20 mouse cellular contexts compared by ENCODE assay signal in genomic region chr17:83086703-83087102, GRCm38 (mm10).
A peak's percentile ranks its signal among the peaks of the same experiment; 100 is the strongest.
DNase-seq lines count a peak whose midpoint lies in the region; ATAC-seq and TF ChIP-seq lines count a peak whose summit lies in the region.
"Had no signal": no experiment of that assay in that cellular context is flagged by ENCODE, and none has a peak within 500 bp of the region (broad histone marks: within the 10 kb centered on the region; RNA-seq: fewer than 3 reads in every experiment).

No protein-coding gene starts in this region.

- H3K9ac ChIP-seq in kidney, postnatal 0 days (ENCODE audit: low read depth, low read length): no peak overlapping the region
- no peak overlapping the region for H3K9ac ChIP-seq in kidney, embryonic 16.5 days (replicated peaks; ENCODE audit: low read length)
- H3K9ac ChIP-seq in midbrain, postnatal 0 days (replicated peaks; ENCODE audit: low read length, poor library complexity, severe bottlenecking): no peak overlapping the region
- no peak overlapping the region for H3K9ac ChIP-seq in midbrain, embryonic 14.5 days (replicated peaks; ENCODE audit: low read length)
- H3K9ac ChIP-seq: embryonic facial prominence, embryonic 13.5 days; hindbrain, embryonic 12.5 days; liver, embryonic 15.5 days; neural tube, embryonic 13.5 days had no signal

- peak; percentile 39; the same call in 1 of the 2 replicates for TF ChIP-seq CTCF in kidney, postnatal 0 days (IDR thresholded peaks at IDR 0.05; ENCODE audit: low read depth)
- TF ChIP-seq CTCF in midbrain, postnatal 0 days (IDR thresholded peaks at IDR 0.05): peak; percentile 43

- H3K27ac ChIP-seq in kidney, postnatal 0 days: no peak overlapping the region
- no peak overlapping the region for H3K27ac ChIP-seq in kidney, embryonic 16.5 days (ENCODE audit: low read length)
- no peak overlapping the region for H3K27ac ChIP-seq in midbrain, postnatal 0 days (ENCODE audit: low read depth, low read length)
- no peak overlapping the region for H3K27ac ChIP-seq in midbrain, embryonic 14.5 days (replicated peaks; ENCODE audit: low read depth, low read length)
- H3K27ac ChIP-seq: embryonic facial prominence, embryonic 13.5 days; hindbrain, embryonic 12.5 days; liver, embryonic 15.5 days; midbrain, embryonic 10.5 days; neural tube, embryonic 13.5 days had no signal

- H3K36me3 ChIP-seq in kidney, postnatal 0 days (ENCODE audit: insufficient read depth, low read length): no peaks in the 10 kb centered on the region
- no peaks in the 10 kb centered on the region for H3K36me3 ChIP-seq in kidney, embryonic 16.5 days (ENCODE audit: insufficient read depth, low read length)
- H3K36me3 ChIP-seq in midbrain, postnatal 0 days (ENCODE audit: insufficient read depth, low read length): no peaks in the 10 kb centered on the region
- H3K36me3 ChIP-seq in midbrain, embryonic 14.5 days (ENCODE audit: control insufficient read depth, insufficient read depth, low read length): no peaks in the 10 kb centered on the region
- H3K36me3 ChIP-seq in splenic B cell, adult 2 months (ENCODE audit: control insufficient read depth, insufficient read depth, low read length, poor library complexity, severe bottlenecking): no peaks in the 10 kb centered on the region
- H3K36me3 ChIP-seq: embryonic facial prominence, embryonic 13.5 days; hindbrain, embryonic 12.5 days; liver, embryonic 15.5 days; midbrain, embryonic 10.5 days; neural tube, embryonic 13.5 days had no signal

- no peak overlapping the region for H3K4me2 ChIP-seq in kidney, postnatal 0 days (ENCODE audit: low read length)
- no peak overlapping the region for H3K4me2 ChIP-seq in kidney, embryonic 16.5 days (replicated peaks; ENCODE audit: low read depth, low read length)
- H3K4me2 ChIP-seq in midbrain, postnatal 0 days (ENCODE audit: low read depth, low read length, poor library complexity, severe bottlenecking): no peak overlapping the region
- no peak overlapping the region for H3K4me2 ChIP-seq in midbrain, embryonic 14.5 days (ENCODE audit: low read length)
- H3K4me2 ChIP-seq: embryonic facial prominence, embryonic 13.5 days; hindbrain, embryonic 12.5 days; liver, embryonic 15.5 days; neural tube, embryonic 13.5 days had no signal

- H3K9me3 ChIP-seq in kidney, postnatal 0 days (replicated peaks; ENCODE audit: low read length): no peaks in the 10 kb centered on the region
- H3K9me3 ChIP-seq in kidney, embryonic 16.5 days (ENCODE audit: low read length): peaks cover 3% of the 10 kb centered on the region; the same call in 1 of the 2 replicates
- no peaks in the 10 kb centered on the region for H3K9me3 ChIP-seq in midbrain, postnatal 0 days (ENCODE audit: low read length)
- H3K9me3 ChIP-seq in midbrain, embryonic 14.5 days (ENCODE audit: control insufficient read depth, low read length): no peaks in the 10 kb centered on the region
- H3K9me3 ChIP-seq: embryonic facial prominence, embryonic 13.5 days; hindbrain, embryonic 12.5 days; midbrain, embryonic 10.5 days; neural tube, embryonic 13.5 days had no signal

- no peak for ATAC-seq in CD4-positive, CD25-positive, alpha-beta regulatory T cell, adult 4 months
- no peak for ATAC-seq in kidney, postnatal 0 days (replicated peaks; ENCODE audit: low FRiP score, low read depth)
- no peak for ATAC-seq in kidney, embryonic 16.5 days (ENCODE audit: low FRiP score, low TSS enrichment)
- no peak for ATAC-seq in midbrain, postnatal 0 days (ENCODE audit: low FRiP score)
- no peak for ATAC-seq in midbrain, embryonic 14.5 days (ENCODE audit: low FRiP score, low TSS enrichment)

- WGBS in kidney, postnatal 0 days: 74% methylated on average over 2 of the region's 2 CpGs
- 72% methylated on average over 2 of the region's 2 CpGs for WGBS in kidney, embryonic 16.5 days
- WGBS in midbrain, postnatal 0 days: 86% methylated on average over 2 of the region's 2 CpGs
- 73% methylated on average over 2 of the region's 2 CpGs for WGBS in midbrain, embryonic 14.5 days

- no peaks in the 10 kb centered on the region for H3K27me3 ChIP-seq in kidney, postnatal 0 days (ENCODE audit: insufficient read depth, low read length)
- no peaks in the 10 kb centered on the region for H3K27me3 ChIP-seq in kidney, embryonic 16.5 days (ENCODE audit: insufficient read depth, low read length)
- no peaks in the 10 kb centered on the region for H3K27me3 ChIP-seq in midbrain, postnatal 0 days (ENCODE audit: insufficient read depth, low read length)
- H3K27me3 ChIP-seq in midbrain, embryonic 14.5 days (ENCODE audit: control insufficient read depth, insufficient read depth, low read length): no peaks in the 10 kb centered on the region
- no peaks in the 10 kb centered on the region for H3K27me3 ChIP-seq in splenic B cell, adult 2 months (ENCODE audit: control insufficient read depth, insufficient read depth, low read length, poor library complexity, severe bottlenecking)
- H3K27me3 ChIP-seq: liver, embryonic 15.5 days; neural tube, embryonic 13.5 days had no signal

- H3K4me1 ChIP-seq in kidney, postnatal 0 days (replicated peaks; ENCODE audit: insufficient read depth, low read length): peaks cover 10% of the 10 kb centered on the region; the same call in 1 of the 2 replicates
- H3K4me1 ChIP-seq in kidney, embryonic 16.5 days (ENCODE audit: insufficient read depth, low read length): peaks cover 15% of the 10 kb centered on the region
- no peaks in the 10 kb centered on the region; the same call in 1 of the 2 replicates for H3K4me1 ChIP-seq in midbrain, postnatal 0 days (ENCODE audit: insufficient read depth, low read length)
- no peaks in the 10 kb centered on the region for H3K4me1 ChIP-seq in midbrain, embryonic 14.5 days (ENCODE audit: control insufficient read depth, insufficient read depth, low read length)
- H3K4me1 ChIP-seq: liver, embryonic 15.5 days; midbrain, embryonic 10.5 days had no signal

- peak; percentile 3 for DNase-seq in CD4-positive, CD25-positive, alpha-beta regulatory T cell, adult 2 months (ENCODE audit: low read depth, low spot score)
- no peak for DNase-seq in kidney, postnatal 0 days (ENCODE audit: low spot score)
- no peak for DNase-seq in midbrain, postnatal 0 days (ENCODE audit: low spot score)
- DNase-seq in midbrain, embryonic 14.5 days: no peak
- peak; percentile 10 for DNase-seq in splenic B cell, adult 2 months (ENCODE audit: low read depth, low spot score)
- DNase-seq in right cerebral cortex, postnatal 14 days: no peak
- DNase-seq: adrenal gland, postnatal 10 days; cerebellum, adult 2 months; gastrocnemius, postnatal 14 days; kidney, adult 18-20 months; kidney, postnatal 4 days; layer of hippocampus, postnatal 36 days; lung, postnatal 4 days had no signal

- H3K4me3 ChIP-seq in kidney, postnatal 0 days (replicated peaks; ENCODE audit: low read depth, low read length): no peak overlapping the region
- H3K4me3 ChIP-seq in kidney, embryonic 16.5 days (ENCODE audit: low read length): no peak overlapping the region
- H3K4me3 ChIP-seq in midbrain, postnatal 0 days (ENCODE audit: low read depth, low read length): no peak overlapping the region
- H3K4me3 ChIP-seq in midbrain, embryonic 14.5 days (replicated peaks; ENCODE audit: low read depth, low read length): no peak overlapping the region
- H3K4me3 ChIP-seq: embryonic facial prominence, embryonic 13.5 days; hindbrain, embryonic 12.5 days; liver, embryonic 15.5 days; midbrain, embryonic 10.5 days; neural tube, embryonic 13.5 days had no signal

Comparison
In these comparisons a context has a peak if more than half of its experiments do, and no peak if none do; other contexts are left out.
1. DNase-seq: peak in CD4-positive, CD25-positive, alpha-beta regulatory T cell, adult 2 months (single experiment) and splenic B cell, adult 2 months (single experiment); none in kidney, postnatal 0 days (single experiment), midbrain, postnatal 0 days (single experiment), midbrain, embryonic 14.5 days (single experiment) and right cerebral cortex, postnatal 14 days (single experiment).